Mouse (Mus musculus): ENCODE data around the gene Hoxb6.

The Hoxb6 gene

DNA sequence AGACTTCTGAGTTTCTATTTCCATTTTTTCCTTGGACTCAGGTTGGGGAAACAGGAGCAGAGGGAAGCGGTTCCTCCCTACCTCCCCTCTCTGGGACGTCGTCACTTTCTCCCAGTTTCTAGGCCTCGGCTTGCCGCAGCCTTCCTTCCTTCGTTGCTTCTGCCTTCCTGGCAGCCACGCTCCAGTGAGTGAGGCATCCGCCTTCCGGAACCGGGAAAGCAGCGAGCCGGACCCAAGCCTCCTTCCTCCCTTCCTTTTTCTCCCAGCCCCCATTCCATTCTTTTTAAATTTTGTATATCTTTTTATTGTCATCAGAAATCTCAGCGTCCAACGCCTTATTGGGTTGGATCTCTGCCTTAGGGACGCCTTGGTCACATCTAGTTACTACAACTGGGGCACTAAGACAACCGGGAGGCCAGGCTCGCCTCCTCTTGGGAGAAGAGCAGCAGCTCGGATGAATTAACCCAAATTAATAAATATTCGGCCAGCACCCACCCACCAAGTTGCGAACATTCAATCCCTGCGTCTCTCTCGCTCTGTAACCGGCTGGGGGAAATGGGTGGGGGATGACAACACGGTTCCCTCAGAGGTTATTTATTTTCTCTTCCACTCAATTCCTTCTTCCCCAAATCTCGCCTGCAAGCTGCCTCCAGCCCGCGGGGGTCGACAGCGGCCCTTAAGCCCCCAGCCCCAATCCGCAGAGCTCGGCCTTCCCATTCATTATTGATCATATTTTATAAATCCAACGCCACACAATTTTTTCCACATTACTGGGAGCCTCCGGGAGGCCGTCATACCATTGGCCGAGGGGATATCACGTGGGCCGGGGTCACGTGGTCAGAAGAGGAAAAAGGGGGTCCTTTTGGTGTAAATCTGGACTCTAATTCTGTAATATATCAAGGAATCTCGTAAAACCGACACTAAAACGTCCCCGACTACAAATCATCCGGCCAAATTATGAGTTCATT lies 6.2 kb upstream of the Hoxb6 start, which contains the start of gene Hoxb7:
Hoxb7 (plus strand) TSS at position 853 of the 968 bp plus-strand sequence.
- peak in 1 of 2 experiments; percentile 69 for DNase-seq (ENCODE audit: low spot score in 2 of 2)

DNA sequence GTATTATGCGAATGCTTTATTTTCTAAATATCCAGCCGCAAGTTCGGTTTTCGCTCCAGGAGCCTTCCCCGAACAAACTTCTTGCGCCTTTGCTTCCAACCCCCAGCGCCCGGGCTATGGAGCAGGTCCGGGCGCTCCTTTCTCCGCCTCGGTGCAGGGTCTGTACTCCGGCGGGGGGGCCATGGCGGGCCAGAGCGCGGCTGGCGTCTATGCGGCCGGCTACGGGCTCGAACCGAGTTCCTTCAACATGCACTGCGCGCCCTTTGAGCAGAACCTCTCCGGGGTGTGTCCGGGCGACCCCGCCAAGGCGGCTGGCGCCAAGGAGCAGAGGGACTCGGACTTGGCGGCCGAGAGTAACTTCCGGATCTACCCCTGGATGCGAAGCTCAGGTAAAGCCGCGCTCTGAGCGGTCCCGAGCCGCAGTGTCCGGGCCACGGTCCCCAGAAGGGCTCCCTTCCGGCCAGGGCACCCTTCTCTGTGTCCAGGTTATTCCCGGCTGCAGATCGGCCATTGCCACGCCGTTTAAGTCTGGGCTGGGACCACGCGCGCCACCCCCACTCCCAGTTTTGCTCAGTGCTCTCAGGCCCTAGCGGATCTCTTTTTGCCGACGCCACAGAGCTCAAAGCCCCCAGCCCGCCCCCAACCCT lies 5.4 kb upstream of the Hoxb6 start:
- no peak for DNase-seq (ENCODE audit: low spot score in 2 of 2)

DNA sequence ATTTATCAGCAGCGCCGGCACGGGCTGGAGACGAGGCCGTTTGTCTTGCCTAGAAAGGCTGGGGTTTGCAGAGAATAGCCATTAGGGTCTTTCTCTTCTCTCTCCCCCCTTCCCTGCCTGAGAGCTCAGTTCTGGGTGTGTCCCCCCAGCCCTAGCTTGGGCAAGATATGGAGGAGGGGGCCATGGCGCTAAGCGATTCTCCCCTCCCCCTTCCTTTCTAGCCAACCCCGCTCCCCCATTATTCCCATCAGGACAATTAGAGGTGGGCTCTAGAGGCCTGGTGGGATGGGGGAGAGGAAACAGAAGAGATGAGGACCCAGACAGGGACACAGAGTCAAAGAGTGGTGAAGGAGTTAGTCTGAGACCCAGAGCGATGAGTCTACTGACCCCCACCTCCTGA lies 4.9 kb upstream of the Hoxb6 start:
- no peak for DNase-seq (ENCODE audit: low spot score in 2 of 2)

DNA sequence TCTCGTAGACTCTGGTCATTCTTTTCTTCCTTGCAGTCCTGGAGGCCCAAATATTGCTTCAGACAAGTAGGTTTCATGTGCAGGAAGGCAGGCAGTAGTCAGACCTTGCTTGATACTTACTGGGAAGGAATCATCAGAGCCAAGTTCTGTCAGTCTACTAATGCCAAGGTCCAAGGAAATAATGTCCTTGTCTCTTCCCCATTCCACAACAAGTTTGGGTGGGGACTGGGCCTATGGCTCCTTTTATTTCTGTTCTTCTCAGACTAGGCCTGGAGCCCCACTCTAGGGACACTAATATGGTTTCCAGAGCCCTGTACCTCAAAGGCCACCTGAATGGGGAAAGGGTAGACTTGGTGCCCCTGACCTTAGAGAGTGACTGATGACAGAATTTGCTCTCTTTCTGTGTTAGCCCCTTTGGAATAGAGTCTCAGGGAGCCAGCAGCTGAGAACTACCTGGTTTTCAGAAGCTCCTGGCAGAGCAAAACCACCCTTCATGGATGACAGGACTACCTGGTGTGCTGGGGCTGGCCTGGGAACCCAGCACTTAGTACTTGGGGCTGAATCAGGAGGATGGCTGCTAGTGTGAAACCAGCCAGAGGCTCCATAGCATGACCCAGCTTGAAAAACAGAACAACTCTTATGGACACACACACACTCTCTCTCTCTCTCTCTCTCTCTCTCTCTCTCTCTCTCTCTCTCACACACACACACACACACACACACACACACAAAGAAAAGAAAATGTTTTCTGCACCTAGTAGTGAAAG lies 3.6 kb upstream of the Hoxb6 start:
- DNase-seq (ENCODE audit: low spot score in 2 of 2): no peak

DNA sequence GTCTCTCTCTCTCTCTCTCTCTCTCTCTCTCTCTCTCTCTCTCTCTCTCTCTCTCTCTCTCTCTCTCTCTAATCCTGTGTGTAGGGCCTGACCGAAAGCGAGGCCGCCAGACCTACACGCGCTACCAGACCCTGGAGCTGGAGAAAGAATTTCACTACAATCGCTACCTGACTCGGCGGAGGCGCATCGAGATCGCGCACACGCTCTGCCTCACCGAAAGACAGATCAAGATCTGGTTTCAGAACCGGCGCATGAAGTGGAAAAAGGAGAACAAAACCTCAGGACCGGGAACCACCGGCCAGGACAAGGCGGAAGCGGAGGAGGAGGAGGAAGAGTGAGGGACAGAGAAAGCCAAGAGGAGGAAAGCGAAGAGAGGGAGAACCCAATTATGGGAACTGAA lies 3.0 kb upstream of the Hoxb6 start:
- DNase-seq (ENCODE audit: low spot score in 2 of 2): no peak

DNA sequence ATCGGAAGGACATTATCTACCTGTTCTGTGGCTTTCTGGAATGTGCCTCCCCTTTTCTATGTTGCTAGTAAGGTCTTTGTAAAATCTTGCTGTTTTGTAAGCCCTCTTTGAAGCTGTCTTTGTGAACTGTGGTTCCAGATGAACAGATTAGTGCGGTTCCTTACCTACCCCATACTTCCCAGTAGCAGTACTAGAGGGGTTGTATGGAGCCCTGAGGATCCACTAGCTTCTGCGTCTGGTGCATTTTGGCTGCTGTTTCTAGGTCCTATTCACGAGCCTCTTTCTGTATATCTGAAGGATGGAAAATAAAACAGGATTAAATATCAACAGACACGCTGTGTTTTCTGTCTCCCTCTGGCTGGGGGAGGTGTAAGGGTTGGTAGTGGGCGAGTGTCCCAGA lies 2.4 kb upstream of the Hoxb6 start:
- no peak for DNase-seq (ENCODE audit: low spot score in 2 of 2)

DNA sequence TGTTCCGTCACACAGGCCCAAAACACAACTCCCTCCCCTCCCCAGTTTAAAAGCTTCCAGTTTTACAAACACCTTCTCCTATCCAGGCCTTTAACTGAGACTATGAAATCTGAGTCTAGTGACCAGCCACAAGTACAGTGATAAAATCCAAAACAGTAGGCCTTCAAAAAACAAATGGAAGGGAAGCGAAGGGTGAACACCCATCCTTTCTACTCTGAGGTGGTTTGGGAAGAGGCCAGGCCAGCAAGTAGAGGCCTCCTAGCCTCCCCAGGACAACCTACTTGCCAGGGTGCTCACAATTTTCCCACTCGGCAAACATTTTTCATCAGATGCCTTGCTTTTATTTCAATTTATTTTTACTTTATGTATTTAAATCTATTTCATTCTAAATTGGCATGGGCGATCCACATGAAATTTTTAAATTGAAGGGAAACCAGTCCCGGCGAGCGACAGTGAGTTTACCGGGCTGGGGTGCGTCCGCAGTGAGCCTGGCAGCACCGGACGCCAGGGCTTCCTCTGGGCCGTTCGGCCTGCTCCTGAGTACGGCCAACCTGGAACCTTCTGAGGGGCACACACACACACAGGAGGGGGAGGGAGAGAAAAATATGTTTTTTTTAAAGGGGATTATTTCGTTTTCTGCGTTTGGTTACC lies 1.4 kb upstream of the Hoxb6 start:
- no peak for DNase-seq (ENCODE audit: low spot score in 2 of 2)

DNA sequence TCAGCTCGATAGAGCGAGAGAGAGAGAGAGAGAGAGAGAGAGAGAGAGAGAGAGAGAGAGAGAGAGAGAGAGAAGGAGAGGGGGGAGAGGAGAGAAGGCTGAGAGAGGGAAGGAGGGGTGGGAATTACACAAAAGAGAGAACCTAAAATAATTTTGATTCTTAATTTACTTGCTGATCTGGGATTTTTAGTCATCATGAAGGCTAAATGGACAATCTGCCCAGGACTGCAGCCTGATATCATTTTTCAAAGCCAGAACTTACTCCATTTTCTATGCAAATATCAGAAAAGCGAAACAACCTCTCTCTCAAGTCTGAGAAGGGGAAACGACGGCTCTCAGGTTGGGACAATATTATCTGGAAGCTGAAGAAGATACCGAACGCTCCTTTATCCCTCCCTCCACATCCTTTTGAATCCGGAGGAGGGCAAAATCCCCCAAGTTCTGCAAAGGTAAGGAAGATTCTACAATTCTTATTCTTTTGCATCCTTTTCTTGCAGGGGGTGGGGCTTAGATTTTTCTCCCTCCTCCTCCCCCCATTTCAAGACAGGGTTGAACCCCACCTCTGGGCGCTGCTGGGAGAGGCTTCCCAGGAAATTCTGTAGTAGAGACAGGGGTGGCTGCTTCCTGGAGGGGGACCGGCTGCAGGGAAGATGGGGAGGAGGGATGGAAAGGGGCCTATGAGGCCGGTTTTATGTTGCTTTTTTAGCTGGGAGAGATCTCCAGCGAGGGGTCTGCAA lies 457 bp downstream of the Hoxb6 start:
- no peak for DNase-seq (ENCODE audit: low spot score in 2 of 2)

DNA sequence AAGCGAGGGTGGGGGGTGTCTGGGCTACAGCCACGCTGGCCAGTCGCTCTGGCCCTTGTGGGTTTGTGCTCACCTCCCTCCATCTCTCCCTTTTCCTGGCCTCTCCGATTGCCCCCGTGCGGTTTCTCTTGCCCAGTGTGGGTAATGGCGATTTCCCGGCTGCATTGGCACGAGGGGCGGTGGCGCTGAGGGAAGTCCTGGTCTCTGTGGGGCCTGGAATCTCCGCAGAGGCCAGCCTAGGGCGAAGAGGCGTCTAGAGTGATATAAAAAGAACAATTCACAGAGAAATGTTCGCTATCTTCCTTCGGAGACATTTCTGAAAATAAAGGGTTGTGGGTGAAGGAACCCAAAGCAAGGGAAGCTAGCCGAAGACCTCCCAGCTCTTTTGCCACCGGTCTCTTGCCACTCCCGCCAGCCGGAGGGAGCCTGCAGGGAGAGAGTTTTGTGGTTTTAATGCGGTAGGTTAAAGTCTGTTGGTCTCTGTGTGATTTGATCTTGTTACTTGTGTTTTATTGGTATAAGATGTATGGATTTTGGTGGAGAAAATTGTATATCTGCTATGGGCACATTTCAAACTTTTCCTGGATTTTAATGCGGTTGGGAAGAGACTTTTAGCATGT lies 1.1 kb downstream of the Hoxb6 start:
- DNase-seq (ENCODE audit: low spot score in 2 of 2): no peak

DNA sequence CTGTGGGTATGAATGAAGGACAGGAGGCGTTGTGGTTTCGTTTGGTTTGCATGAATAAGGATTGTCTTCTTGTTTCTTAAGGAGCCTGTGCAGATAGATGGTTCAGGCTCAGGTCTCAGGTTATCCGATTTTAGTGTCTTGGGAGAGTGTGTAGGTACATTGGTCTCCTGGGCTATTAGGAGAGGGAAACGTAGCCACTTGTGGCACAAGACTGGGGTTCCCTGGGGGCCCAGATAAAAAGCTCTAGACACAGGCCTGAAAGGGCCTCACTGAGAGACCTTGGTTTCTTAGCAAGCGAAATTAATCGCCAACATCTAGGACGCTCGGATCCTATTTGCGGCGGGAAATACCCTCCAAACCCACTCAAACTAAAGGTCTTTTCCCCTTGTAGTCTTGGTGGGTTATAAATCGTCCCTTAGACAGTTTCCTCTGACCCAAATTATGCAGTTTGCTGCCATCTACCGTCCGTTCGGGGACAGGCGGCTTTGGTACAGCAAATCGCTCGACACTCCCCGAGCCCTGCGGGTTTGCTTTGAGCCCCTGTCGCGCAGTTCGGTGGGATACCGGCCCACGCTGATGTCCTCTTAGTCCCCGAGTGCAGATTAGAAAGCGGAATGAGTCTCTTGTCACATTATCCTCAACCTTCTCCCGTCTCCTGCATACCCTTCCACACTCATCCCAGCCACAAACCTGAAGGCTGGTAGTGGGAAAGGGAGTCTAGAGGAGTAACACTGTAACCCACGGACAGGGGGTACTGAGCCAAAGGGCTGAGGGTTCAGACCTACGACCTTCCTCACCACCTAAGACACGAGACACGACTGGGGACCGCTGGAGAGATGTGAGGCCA lies 2.2 kb downstream of the Hoxb6 start:
- peak in 1 of 2 experiments; percentile 82 for DNase-seq (ENCODE audit: low spot score in 2 of 2)

DNA sequence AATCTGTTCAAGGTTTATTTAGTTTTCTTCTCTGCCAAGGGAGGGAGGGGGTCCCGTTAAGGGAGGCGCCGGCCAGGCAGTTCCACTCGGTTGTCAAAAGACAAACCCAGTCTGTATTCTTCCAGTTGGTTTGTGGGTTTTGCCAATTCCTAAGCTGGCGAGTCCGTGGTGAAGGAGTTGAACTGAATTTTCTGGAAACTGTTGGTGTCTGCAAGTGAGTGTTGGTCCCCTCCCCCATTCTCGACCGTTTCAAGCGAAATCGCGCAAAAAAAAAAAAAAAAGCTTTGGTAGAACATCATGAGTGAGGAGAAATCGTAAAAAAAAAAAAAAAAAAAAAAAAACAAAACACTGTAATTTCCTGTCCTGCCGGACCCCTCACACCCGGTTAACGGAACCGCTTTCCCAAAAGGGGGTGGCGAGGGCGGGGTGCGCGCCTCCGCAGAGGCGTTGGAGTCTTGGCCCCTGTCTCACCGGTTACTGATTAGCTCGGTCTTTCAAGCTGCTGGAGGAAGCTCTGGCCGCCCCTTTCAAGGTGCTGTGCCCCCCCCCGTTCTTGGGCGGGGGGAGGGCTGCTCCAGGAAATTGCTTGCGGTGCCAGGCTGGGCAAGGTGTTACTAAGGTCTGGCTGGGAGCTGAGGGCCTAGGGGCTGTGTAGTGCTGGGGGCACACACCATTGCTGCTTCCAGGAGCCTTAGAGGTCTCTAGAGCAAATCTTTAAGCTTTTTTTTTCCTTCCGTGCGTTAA lies 3.0 kb downstream of the Hoxb6 start:
- DNase-seq (ENCODE audit: low spot score in 2 of 2): no peak

DNA sequence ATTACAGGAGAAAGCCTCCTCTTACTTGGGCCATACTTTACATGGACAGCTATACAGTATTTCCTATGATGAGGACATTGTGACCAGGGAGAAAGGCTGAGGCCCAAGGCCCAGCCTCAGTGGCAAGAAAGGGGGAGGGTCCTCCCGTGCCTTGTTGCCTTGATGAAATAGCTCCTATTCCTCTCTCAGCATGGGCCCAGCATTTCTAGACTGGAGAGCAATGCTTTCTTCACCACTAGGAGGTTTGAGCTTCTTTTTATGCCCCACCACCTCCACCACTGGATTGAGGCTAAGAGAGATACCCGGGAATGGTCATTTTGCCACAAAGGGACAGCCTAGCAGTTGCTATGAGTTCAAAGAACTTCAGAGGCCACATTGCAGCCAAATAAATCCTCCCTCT lies 4.7 kb downstream of the Hoxb6 start:
- DNase-seq (ENCODE audit: low spot score in 2 of 2): no peak

DNA sequence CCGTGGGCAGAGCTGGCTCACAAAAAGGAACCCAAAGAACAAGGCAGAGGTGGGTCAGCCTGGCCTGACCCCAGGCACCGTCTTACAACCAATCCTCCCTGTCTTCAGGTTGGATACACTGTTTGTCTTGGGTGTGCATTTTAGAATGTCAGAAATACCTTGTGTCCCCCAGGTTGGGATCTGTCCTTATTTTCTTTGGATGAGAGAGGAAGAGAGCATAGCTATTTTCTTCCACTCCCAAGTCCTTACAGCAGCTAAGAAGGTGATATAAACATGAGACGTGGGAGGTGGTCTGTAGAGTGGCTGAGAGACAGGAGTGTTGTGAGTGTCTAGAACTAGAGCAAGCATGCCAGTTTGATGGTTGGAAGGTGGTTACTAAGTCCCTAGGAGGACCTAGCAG lies 5.2 kb downstream of the Hoxb6 start:
- DNase-seq (ENCODE audit: low spot score in 2 of 2): no peak

DNA sequence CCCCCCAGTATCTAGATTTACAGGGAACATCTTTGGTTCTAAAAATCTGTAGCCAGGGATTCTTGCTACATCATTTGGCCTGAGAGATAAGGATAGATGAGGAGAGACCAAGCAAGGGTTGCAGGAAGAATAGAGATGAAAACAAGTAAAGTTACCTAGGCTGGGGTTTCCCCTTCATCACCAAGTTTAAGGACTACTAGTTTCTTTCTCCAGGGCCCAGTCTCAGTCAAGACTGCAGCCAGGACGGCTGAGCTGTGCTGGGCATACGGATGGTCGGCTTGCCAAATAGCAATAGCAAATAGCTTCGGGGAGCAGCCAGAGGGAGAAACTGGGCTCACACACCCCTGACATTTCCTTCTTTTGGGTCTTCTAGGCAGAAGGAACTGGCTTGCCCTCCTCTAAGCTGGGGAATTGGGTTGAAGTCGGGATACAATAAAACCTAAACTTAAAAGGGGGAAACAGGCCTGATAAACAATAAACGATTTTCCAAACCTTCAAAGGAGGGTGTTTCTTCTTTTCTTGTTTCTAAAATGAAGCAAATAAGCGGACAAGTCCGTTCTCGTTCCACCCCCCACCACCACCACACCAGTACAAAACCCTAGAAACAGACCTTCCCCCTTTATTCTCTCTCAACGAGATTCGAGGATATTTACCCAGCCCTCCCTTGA lies 5.8 kb downstream of the Hoxb6 start:
- no peak for DNase-seq (ENCODE audit: low spot score in 2 of 2)

DNA sequence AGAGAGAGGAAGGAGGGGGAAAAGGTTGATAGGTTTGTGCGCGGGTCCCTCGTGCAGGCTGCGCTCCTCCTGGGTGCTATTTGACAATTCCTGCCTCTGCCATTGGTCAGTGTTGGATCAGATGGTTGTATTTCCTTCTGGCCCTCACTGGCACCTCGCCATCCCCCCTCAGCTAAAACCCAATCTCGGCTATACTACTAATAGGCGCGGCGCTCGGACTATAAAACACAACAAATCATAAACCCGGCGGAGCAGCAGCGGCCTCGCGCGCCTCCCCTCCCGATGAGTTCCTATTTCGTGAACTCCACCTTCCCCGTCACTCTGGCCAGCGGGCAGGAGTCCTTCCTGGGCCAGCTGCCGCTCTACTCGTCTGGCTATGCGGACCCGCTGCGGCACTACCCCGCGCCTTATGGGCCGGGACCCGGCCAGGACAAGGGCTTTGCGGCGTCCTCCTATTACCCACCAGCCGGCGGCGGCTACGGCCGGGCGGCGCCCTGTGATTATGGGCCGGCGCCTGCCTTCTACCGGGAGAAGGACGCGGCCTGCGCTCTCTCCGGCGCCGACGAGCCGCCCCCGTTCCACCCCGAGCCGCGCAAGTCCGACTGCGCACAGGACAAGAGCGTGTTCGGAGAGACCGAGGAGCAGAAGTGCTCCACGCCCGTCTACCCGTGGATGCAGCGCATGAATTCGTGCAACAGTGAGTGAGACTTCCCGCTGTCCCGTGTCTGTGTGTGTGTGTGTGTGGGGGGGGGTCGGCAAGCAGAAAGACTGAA lies 6.8 kb downstream of the Hoxb6 start:
- peak in 1 of 2 experiments; percentile 64 for DNase-seq (ENCODE audit: low spot score in 2 of 2)

DNA sequence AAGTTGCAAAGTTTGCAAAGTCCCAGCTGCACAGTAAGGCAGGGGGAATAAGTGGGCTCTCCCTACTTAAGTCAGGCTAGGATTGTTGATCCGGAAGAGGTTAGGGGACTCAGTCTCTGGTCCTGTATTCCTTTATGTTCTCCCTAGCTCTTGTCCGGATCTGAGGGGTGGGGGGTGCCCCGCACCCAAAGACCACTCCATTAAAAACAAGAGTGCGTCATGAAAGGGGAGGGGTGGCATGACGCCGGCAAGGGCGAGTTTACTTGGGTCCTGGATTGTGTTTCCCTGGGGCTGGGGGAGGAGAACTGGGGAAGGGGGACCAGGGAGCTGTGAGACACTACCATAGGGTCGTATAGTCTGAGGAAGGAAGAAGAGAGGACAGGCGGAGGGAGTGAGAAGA lies 7.5 kb downstream of the Hoxb6 start:
- no peak for DNase-seq (ENCODE audit: low spot score in 2 of 2)

DNA sequence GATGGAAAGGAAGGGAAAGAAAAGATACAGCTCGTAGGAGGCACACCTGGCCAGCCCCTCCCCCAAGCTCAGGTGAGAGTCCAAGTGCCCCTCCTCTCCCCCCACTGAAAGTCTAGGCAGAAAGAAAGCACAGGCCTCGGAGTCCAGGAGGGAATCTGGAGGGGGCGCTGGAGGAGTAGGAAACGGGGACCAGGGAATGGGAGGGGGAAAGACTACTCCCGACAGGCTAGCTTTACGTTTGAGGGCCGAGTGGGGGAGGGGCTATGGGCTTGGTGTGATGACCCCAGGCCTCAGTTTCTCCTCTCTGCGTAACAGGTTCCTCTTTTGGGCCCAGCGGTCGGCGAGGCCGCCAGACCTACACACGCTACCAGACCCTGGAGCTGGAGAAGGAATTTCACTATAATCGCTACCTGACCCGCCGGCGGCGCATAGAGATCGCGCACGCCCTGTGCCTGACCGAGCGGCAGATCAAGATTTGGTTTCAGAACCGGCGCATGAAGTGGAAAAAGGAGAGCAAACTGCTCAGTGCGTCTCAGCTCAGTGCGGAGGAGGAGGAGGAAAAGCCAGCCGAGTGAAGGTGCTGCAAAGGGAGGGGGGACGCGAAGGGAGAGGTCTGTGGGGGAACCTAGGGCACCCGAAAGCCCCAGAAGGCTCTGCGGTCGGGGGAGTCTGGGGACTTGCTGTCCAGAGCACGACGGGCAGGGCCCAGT lies 8.2 kb downstream of the Hoxb6 start:
- DNase-seq (ENCODE audit: low spot score in 2 of 2): no peak
